Mouse (Mus musculus): ENCODE data around the gene Xpc. TPM values are rescaled to one million over a fixed set of nuclear protein-coding genes. Genes with fewer than 3 reads are reported as not detected.
"Not testable (repeated sequence)": the region's sequence is repeated elsewhere in the genome, so short reads cannot be mapped to it uniquely, and the experiment has no call there.

The Xpc gene
- total RNA-seq, 1 experiment from 2014 or later, result 12.5 TPM

DNA sequence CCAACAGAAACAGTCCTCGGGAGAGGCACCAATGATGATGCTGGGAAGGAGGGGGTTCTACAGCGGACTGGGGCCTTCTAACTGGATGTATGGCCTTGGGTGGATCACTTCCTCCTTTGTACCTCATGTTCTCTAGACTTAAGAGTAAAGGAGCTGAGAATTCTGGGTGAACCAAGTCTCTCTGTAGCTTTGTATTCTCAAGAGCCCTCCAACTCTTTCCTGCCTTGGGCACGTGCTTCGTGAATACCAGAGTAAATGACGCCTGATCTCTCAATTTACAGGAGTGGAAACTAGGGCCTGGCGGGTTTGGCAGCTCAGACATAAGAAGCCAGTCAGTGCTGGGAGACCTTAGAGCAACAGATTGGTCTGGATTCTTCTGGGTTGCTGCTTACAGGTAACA is 43.4 kb downstream of the Xpc start:
- DNase-seq, result peak; percentile 27

DNA sequence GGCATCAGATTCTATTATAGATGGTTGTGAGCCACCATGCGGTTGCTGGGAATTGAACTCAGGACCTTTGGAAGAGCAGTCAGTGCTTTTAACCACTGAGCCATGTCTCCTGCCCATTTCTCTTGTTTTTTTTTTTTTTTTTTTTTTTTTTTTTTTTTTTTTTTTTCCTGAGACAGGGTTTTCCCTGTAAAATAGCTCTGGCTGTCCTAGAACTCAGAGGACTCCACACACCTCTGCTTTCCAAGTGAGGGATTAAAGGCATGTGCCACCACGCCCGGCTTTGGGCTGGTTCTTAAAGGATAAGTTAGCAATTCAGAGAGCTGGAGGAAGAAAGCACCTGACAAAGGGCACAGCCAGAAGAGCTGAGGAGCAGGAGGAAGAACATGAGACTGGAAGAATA is 44.3 kb downstream of the Xpc start:
- not testable (repeated sequence) for DNase-seq

DNA sequence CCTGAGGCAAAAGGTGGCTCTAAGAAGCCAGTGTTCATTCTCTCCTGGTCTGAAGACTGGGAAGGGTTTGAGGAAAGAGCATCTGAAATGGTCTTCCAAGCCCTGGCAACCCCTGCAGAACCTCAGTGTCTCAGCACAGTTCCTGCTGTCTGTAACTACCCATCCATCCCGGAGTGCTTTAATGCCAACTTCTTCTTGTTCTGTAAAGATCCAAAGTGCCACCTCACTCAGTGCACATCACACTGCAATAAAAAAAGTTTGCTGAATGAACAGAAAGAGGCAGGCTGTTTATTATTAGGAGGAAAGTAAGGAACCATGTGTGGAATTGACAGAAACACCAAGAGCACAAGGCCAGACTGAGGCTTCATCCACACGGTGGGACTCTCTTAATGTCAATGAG is 45.0 kb downstream of the Xpc start:
- DNase-seq, result no peak

DNA sequence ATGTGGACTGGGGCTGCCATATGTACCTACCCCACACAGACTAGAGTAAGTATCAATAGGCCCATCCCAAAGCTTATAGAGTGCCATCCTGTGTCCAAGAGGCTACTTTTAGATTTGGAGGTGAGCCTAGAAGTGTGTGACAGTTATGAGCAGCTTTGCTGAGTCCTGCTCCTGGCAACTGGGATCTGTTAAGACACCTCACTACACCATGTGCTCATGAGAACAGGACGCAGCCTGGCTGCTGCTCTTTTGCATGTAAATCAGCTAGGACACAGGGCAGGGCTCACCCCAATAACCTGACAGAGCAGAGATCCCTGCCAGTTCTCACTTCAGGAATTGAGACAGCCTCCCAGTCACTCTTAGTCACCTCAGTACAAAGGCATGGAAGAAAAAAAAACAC is 48.6 kb downstream of the Xpc start:
- DNase-seq, result no peak

DNA sequence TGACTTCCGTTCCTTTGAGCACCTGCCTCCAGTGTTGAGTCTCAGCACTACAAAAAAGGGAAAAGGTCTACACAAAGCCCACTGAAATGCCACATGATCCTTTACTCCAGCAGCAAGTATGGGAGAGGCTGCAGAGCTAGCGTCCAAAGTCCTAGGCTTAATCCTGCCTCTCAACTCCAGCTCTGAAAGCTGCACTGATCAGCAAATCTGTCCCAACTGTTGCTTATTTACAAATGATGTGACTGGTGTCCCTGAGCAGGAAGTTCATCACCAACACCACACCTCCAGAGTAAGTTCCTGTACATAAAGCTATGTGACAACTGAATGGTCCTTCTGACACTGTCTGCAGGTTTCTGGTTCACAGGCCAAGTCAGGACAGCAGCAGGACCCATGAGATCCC is 49.9 kb downstream of the Xpc start:
- no peak for DNase-seq

DNA sequence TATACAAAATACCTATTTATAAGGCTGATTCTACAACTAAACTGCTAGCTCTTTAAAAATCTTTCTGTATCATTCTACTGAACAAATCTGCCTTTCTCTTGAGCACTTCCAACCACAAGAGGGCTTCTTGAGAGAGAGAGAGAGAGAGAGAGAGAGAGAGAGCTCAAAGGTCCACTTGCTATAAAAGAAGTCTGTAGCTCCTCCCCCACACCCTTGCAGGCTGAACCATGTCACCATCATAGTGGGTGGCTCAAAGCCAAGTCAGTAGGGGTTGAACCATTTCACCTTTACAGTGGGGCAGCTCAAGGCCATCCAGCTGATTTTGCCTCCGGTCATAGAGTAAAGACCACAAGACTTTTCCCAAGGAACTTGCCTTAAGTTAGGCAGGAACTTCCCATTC is 56.2 kb downstream of the Xpc start:
- DNase-seq, result peak; percentile 27

DNA sequence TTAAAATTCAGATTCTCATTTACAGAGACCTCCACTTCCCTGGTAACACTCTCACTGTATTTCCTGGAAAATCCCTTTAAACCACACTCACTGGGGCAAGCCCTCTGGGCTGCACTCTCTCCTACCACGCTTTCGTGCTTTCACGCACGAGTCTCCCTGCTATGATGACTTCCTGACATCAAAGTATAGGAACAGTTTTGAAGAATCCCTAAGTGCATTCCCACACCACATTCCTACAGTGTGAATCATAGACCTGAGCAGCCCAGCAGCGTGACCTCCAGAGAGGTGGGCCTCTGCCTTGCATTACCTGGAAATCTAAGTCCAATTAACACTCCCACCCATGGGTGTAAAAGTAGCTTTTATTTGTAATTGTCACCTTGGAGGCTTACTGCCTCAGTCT is 61.1 kb downstream of the Xpc start:
- DNase-seq, result no peak

DNA sequence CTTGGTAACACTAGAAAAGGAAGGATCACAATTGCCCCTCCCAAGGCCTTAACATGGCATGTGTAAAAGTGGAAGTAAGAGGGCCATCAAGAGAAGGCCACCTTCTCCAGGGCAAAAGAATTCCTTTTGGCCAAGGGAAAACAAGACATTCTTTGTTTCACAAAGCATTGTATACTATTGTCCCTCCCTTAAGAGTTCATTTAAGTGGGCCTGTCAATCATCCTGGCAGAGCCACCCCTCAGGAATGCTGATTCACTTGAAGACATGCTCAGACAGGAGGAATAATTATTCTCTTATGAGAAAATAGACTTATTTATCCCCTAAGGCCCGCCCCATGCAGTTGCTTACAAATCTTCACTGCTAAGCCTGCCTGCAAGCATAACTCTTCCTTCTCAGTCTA is 63.6 kb downstream of the Xpc start:
- DNase-seq, result no peak

DNA sequence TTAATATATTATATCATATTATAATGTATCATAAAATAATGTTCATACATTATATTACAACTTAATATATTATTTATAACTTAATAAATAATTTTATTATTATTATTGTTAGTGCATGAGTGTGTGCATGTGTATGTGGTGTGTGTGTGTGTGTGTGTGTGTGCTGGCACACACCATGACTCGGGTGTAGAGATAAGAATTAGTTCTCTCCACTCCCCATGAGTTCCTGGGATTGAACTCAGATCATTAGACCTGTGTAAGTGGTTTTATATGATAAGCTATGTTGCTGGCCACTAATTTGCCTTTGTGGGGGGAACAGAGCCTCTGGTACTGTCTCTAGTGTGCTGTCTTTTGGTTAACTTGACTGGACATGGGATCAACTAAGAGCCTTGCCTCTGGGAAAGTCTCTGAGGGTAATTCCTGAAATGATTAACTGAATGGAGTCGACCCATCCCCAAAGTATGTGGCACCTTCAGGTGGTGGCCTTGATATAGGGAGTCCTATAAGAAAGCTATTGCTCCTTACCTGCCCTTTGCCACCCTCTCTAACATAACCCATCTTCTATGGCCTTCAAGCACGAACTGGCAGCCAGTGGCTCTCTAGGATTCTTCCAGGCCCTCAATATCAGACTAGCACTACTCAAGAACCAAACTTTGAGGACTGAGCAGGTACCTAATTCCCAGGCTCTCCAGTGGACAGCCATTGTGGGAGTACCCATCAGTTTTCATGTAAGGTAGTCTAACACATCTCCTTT is 66.0 kb downstream of the Xpc start:
- DNase-seq, result no peak

DNA sequence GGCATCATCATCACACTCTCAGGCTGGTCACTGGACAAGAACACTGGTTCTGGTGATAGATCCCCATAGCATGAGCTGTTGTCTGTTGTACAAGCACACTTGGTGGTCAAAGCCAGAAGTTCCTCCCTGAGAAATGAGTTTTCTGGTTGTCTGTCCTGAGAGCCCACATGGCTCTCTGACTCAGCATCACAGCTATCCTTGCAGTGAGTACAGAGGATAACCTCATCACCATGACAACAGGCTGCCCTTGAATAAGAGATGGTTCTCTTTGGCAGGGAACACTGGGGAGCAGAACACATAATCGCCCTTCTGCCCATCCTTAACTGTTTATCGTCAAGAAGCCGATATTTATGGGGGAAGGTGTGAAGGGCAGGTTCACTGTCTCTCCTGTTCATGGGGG is 70.4 kb downstream of the Xpc start:
- no peak for DNase-seq

DNA sequence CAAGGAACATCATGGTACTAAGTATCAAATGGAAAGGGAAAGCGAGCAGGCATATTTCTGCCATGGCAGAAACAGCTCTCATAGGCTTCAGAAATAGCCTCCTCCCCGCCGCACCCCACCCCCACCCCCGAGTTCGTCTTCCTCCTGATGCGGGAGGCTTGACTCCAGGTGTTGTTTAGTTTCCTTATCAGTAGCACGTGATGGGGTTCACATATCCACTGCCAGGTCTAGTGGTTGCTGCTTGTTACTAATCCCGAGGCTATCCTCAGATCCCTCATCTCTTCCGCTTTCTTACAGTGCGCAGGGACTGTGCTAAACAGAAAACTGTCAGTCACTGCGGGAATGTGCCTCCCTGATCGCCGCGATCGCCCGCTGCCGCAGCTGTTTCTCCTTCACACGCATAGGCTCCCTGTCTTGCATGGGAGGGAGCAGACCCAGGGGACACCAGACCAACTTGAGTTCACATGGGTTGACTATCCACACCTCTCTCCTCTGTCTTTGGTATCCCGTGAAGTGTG is 74.5 kb downstream of the Xpc start:
- no peak for DNase-seq

DNA sequence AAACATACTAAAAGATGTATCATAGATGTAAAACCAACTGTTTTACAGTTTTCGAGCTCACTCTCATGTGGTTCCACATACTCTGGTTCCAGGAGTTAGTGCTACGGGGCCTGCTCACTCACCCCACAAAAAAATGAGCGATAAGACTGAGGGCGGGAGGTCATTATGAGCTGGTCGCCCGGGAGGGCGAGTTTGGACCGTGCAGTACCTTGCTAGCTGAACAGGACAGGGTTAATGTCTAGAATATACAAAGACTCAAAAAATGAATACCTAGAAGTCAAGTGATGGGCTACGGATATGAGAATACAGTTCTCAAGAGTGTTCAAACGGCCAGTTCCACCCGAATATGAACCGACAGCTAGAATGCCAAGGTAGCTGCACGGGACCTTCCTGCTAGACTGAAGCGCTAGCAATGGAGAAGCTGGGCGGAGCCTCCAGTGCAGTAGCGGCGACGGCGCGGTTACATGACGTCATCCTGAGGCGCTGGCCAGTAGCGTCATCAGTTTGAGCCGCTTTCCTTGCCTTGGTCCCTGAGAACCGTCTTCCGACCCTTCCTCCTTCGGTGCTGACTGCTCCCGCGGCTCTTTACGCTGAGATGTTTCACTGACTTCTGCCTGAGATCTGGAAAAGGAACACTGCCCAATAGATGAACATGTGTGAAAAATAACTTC is 75.1 kb downstream of the Xpc start:
- DNase-seq, result peak; percentile 97

Other genes with a start within 250 kb of the Xpc start
- not detected in 2 replicates for gene Wnt7a, start 104.5 kb downstream of the Xpc start, total RNA-seq (2021)
- 16.2 and 20.0 TPM in 2 replicates for gene Chchd4, start 42.3 kb downstream of the Xpc start, total RNA-seq (2021)
- gene Tmem43, start 42.2 kb downstream of the Xpc start, total RNA-seq (2021), result 27.6 and 34.2 TPM in 2 replicates
- gene Lsm3, start within 50 bp of the Xpc start, total RNA-seq (2021), result 38.2 and 39.5 TPM in 2 replicates
- gene Slc6a6, start 168.2 kb upstream of the Xpc start, total RNA-seq (2021), result 259 and 278 TPM in 2 replicates

All from adrenal gland, postnatal 14 days (tissue).